Mouse (Mus musculus): Measurements from ENCODE around the gene Slc35d3. TPM values are rescaled to one million over a fixed set of nuclear protein-coding genes. Genes with fewer than 3 reads are reported as not detected.

Slc35d3 gene
- polyA plus RNA-seq, 1 experiment from 2014 or later: 1.3 TPM

DNA sequence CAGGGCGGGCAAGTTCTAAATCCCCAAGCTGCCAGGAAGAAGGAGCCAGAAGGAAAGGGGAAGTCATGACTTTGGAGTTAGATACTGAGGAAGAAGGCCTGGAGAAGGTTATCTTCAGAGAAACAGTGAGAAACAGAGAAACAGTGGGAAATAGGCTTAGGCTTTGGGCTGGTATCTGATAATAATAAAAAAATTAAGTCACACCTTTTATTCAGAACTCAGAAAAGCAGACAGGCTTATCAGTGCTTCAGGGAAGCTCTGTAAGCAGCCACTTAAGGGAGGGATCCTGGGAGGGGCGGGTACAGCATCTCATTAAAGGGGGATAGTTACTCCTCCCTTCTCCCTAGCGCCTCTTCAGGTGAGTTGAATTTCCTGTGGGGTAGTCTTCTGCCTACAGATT lies 30.3 kb downstream of the Slc35d3 start:
- Histone ChIP-seq H3K9me3 (no peaks in the 10 kb centered on the region), H3K27ac (replicated peaks) (no peak overlapping the region), H3K36me3 (no peaks in the 10 kb centered on the region), H3K9ac (no peak overlapping the region), H3K4me3 (no peak overlapping the region), H3K4me1 (replicated peaks) (no peaks in the 10 kb centered on the region), H3K27me3 (no peaks in the 10 kb centered on the region), H3K4me2 (no peak overlapping the region)
- WGBS: 69% methylated on average over 3 of the region's 3 CpGs
- ATAC-seq (ENCODE audit: low read depth): no peak

GRCm38 (mm10) chr10:19818723-19819355 lies 32.4 kb downstream of the Slc35d3 start:
- Histone ChIP-seq H3K9ac (no peak overlapping the region), H3K36me3 (no peaks in the 10 kb centered on the region), H3K4me2 (no peak overlapping the region), H3K27me3 (no peaks in the 10 kb centered on the region), H3K4me1 (replicated peaks) (no peaks in the 10 kb centered on the region), H3K27ac (replicated peaks) (no peak overlapping the region), H3K4me3 (no peak overlapping the region), H3K9me3 (no peaks in the 10 kb centered on the region)
- ATAC-seq (ENCODE audit: low read depth): no peak
- WGBS: 64% methylated on average over 16 of the region's 16 CpGs

DNA sequence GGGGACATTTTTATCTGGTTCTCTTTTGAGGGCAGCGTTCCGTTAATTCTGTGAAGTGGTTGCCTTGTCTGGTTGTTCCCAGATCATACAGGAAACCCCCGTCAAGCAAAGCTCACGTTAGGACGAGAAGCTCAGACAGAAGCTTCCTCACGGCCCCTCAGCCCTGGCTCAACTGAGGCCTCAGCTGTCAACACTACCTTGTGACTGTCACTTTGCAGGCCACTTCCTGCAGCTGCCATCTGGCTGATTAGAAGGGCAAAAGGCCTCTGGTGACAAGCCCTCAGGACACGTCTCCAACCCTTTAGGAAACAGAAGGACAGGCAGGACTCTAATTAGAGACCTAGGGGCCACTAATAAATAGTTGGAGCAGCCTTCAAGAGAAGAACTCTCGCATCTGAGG lies 35.9 kb downstream of the Slc35d3 start:
- Histone ChIP-seq H3K4me3 (no peak overlapping the region), H3K4me1 (replicated peaks) (no peaks in the 10 kb centered on the region), H3K27me3 (no peaks in the 10 kb centered on the region), H3K9ac (no peak overlapping the region), H3K9me3 (no peaks in the 10 kb centered on the region), H3K4me2 (no peak overlapping the region), H3K27ac (replicated peaks) (no peak overlapping the region), H3K36me3 (no peaks in the 10 kb centered on the region)
- WGBS: 43% methylated on average over 8 of the region's 8 CpGs
- no peak for ATAC-seq (ENCODE audit: low read depth)

GRCm38 (mm10) chr10:19811436-19812172 lies 39.7 kb downstream of the Slc35d3 start:
- Histone ChIP-seq H3K27me3 (no peaks in the 10 kb centered on the region), H3K27ac (replicated peaks) (no peak overlapping the region), H3K4me3 (no peak overlapping the region), H3K9ac (no peak overlapping the region), H3K4me2 (no peak overlapping the region), H3K4me1 (replicated peaks) (no peaks in the 10 kb centered on the region), H3K36me3 (no peaks in the 10 kb centered on the region), H3K9me3 (no peaks in the 10 kb centered on the region)
- 63% methylated on average over 9 of the region's 9 CpGs for WGBS
- ATAC-seq (ENCODE audit: low read depth): no peak

DNA sequence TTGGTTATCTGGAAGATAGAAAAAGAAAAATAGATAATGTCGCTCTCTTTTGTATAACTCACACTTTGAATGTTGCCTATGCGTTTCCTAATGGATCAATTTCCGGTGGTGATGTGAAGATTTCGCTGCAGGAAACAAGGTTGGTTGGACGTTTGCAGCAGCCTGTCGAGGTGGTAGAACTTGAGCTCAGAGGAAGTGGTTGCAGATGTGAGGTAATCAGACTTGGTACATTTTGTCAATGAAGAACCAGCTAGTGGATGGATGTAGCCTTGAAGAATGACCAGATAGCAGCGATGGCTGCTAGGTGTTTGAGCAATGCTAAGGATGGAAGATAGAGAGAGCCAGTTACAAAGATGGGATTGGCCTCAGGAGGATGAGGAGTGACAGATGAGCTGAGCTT lies 46.5 kb downstream of the Slc35d3 start:
- Histone ChIP-seq H3K4me3 (no peak overlapping the region), H3K9ac (no peak overlapping the region), H3K27ac (replicated peaks) (no peak overlapping the region), H3K27me3 (no peaks in the 10 kb centered on the region), H3K4me1 (replicated peaks) (no peaks in the 10 kb centered on the region), H3K9me3 (no peaks in the 10 kb centered on the region), H3K36me3 (no peaks in the 10 kb centered on the region), H3K4me2 (no peak overlapping the region)
- ATAC-seq (ENCODE audit: low read depth): no peak
- whole genome bisulfite sequencing: 92% methylated on average over 7 of the region's 7 CpGs

DNA sequence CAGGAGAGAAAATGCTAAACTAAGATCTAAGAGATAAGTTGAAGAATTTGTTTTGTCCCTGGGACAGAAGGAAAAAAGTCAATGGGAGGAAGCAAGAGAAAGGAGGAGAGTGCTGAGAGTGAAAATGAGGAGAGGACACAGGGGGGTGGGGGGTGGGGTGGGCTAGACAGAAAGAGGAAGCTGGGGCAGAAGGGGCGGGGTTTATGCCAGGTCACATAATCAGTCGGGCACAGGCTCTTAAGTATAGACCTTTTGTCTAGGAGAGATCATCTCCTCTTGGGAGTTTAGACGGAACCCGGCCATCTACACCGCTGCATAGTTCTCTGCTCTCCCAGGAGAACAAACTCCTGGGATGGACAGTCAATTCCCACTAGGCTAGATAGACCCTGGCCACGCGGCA lies 48.3 kb downstream of the Slc35d3 start:
- ATAC-seq (ENCODE audit: low read depth): no peak
- Histone ChIP-seq H3K4me3 (no peak overlapping the region), H3K36me3 (no peaks in the 10 kb centered on the region), H3K9ac (no peak overlapping the region), H3K4me1 (replicated peaks) (no peaks in the 10 kb centered on the region), H3K27ac (replicated peaks) (no peak overlapping the region), H3K27me3 (no peaks in the 10 kb centered on the region), H3K4me2 (no peak overlapping the region), H3K9me3 (no peaks in the 10 kb centered on the region)
- 83% methylated on average over 7 of the region's 7 CpGs for WGBS

Other genes with a start within 250 kb of the Slc35d3 start
- not detected in 2 replicates for gene Il22ra2, start 229.5 kb downstream of the Slc35d3 start, polyA plus RNA-seq (2015; fragmentation: Nextera tagmentation; extraction: Ambion mirVana)
- gene Il20ra, start 138.9 kb downstream of the Slc35d3 start, polyA plus RNA-seq (2015; fragmentation: Nextera tagmentation; extraction: Ambion mirVana): 0.18 TPM in 1 of 2 replicates, not detected in the other
- 25.2 and 33.4 TPM in 2 replicates for gene Pex7, start 56.2 kb upstream of the Slc35d3 start, polyA plus RNA-seq (2015; fragmentation: Nextera tagmentation; extraction: Ambion mirVana)
- gene Map3k5, start 83.0 kb upstream of the Slc35d3 start, polyA plus RNA-seq (2015; fragmentation: Nextera tagmentation; extraction: Ambion mirVana): 0.87 and 1.0 TPM in 2 replicates

Data from neural tube, embryonic 13.5 days (tissue).